Mouse (Mus musculus) kidney, adult 9 months (tissue): ENCODE results near the gene Rap1b.

Experiments
- DNase-seq: peaks from one replicate; pipeline ENCODE4 v3.0.0; 2022

The Rap1b gene

GRCm38 (mm10) chr10:117782056-117782455 is 63.8 kb downstream of the Rap1b start:
- DNase-seq: no peak

- no peak for DNase-seq
Observed at GRCm38 (mm10) chr10:117781021-117781725, 64.7 kb downstream of the Rap1b start.

GRCm38 (mm10) chr10:117780306-117780911 is 65.4 kb downstream of the Rap1b start:
- DNase-seq: no peak

GRCm38 (mm10) chr10:117779581-117780305 is 66.1 kb downstream of the Rap1b start:
- DNase-seq: no peak

GRCm38 (mm10) chr10:117778951-117779350 is 66.9 kb downstream of the Rap1b start:
- DNase-seq: no peak

- no peak for DNase-seq
Observed at GRCm38 (mm10) chr10:117778328-117778910, 67.4 kb downstream of the Rap1b start.

- no peak for DNase-seq
Observed at GRCm38 (mm10) chr10:117777501-117778327, 68.1 kb downstream of the Rap1b start.

GRCm38 (mm10) chr10:117777103-117777470 is 68.7 kb downstream of the Rap1b start:
- DNase-seq: no peak

- no peak for DNase-seq
Observed at GRCm38 (mm10) chr10:117776281-117777102, 69.3 kb downstream of the Rap1b start.

GRCm38 (mm10) chr10:117775401-117776144 is 70.3 kb downstream of the Rap1b start:
- DNase-seq: no peak

- DNase-seq: no peak
Observed at GRCm38 (mm10) chr10:117774817-117775120, 71.1 kb downstream of the Rap1b start.

- DNase-seq: no peak
Observed at GRCm38 (mm10) chr10:117774011-117774816, 71.6 kb downstream of the Rap1b start.

GRCm38 (mm10) chr10:117773106-117773720 is 72.6 kb downstream of the Rap1b start:
- no peak for DNase-seq

GRCm38 (mm10) chr10:117772364-117773105 is 73.3 kb downstream of the Rap1b start:
- DNase-seq: no peak

- no peak for DNase-seq
Observed at GRCm38 (mm10) chr10:117771131-117771510, 74.7 kb downstream of the Rap1b start.

GRCm38 (mm10) chr10:117770286-117771130 is 75.3 kb downstream of the Rap1b start:
- DNase-seq: no peak

- DNase-seq: no peak
Observed at GRCm38 (mm10) chr10:117769541-117770285, 76.1 kb downstream of the Rap1b start.

GRCm38 (mm10) chr10:117768141-117768440 is 77.7 kb downstream of the Rap1b start:
- DNase-seq: no peak
